In genomic region chr15:12680750-12681149, GRCm38 (mm10) we compare ENCODE assay signal across 9 mouse cellular contexts. TPM values are rescaled to one million over a fixed set of nuclear protein-coding genes. Genes with fewer than 3 reads are reported as not detected.
A peak's percentile ranks its signal among the peaks of the same experiment; 100 is the strongest.
DNase-seq lines count a peak whose midpoint lies in the region; ATAC-seq lines count a peak whose summit lies in the region.
"Had no signal": no experiment of that assay in that cellular context is flagged by ENCODE, and none has a peak within 500 bp of the region (broad histone marks: within the 10 kb centered on the region; RNA-seq: fewer than 3 reads in every experiment).

No protein-coding gene starts in this region.

- peaks cover 7% of the 10 kb centered on the region; the same call in 1 of the 2 replicates for H3K4me1 ChIP-seq in hindbrain, embryonic 10.5 days (replicated peaks)
- H3K4me1 ChIP-seq in hindbrain, embryonic 16.5 days (ENCODE audit: control insufficient read depth, insufficient read depth, low read depth, low read length), result no peaks in the 10 kb centered on the region
- H3K4me1 ChIP-seq: liver, embryonic 15.5 days had no signal

- no peaks in the 10 kb centered on the region for H3K36me3 ChIP-seq in hindbrain, embryonic 10.5 days
- no peaks in the 10 kb centered on the region for H3K36me3 ChIP-seq in hindbrain, embryonic 16.5 days (ENCODE audit: control insufficient read depth, insufficient read depth, low read length)
- H3K36me3 ChIP-seq: liver, embryonic 15.5 days had no signal

- no peak overlapping the region for H3K4me2 ChIP-seq in hindbrain, embryonic 16.5 days (ENCODE audit: low read length)
- H3K4me2 ChIP-seq: liver, embryonic 15.5 days had no signal

- peaks cover 5% of the 10 kb centered on the region; the same call in 1 of the 2 replicates for H3K9me3 ChIP-seq in hindbrain, embryonic 10.5 days
- H3K9me3 ChIP-seq in hindbrain, embryonic 16.5 days (ENCODE audit: control insufficient read depth, low read length), result no peaks in the 10 kb centered on the region
- H3K9me3 ChIP-seq: liver, embryonic 15.5 days had no signal

- WGBS in hindbrain, embryonic 10.5 days, result 68% methylated on average over 7 of the region's 7 CpGs
- WGBS in hindbrain, embryonic 16.5 days, result 60% methylated on average over 7 of the region's 7 CpGs

- H3K27ac ChIP-seq in hindbrain, embryonic 10.5 days, result peak overlapping the region; percentile 53; the same call in 1 of the 2 replicates
- H3K27ac ChIP-seq in hindbrain, embryonic 16.5 days (ENCODE audit: low read depth, low read length), result no peak overlapping the region
- H3K27ac ChIP-seq: liver, embryonic 15.5 days had no signal

- H3K27me3 ChIP-seq in hindbrain, embryonic 10.5 days (ENCODE audit: insufficient read depth, poor library complexity, severe bottlenecking), result no peaks in the 10 kb centered on the region
- H3K27me3 ChIP-seq in hindbrain, embryonic 16.5 days (replicated peaks; ENCODE audit: control insufficient read depth, insufficient read depth, low read length), result no peaks in the 10 kb centered on the region
- H3K27me3 ChIP-seq: liver, embryonic 15.5 days had no signal

- no peak overlapping the region for H3K9ac ChIP-seq in hindbrain, embryonic 16.5 days (ENCODE audit: low read depth, low read length)
- H3K9ac ChIP-seq: liver, embryonic 15.5 days had no signal

- no peak for DNase-seq in hindbrain, embryonic 10.5 days (ENCODE audit: low spot score)
- DNase-seq in layer of hippocampus, adult 18-20 months (ENCODE audit: low spot score in 2 of 2), result peak; percentile 37 to 60
- DNase-seq in right cerebral cortex, adult 2 months (ENCODE audit: low spot score in 2 of 2), result peak; percentile 30 to 36
- no peak for DNase-seq in ovary, postnatal 36 days (ENCODE audit: low spot score)
- no peak for DNase-seq in retina, embryonic 14.5 days (ENCODE audit: low spot score)

- no peak overlapping the region for H3K4me3 ChIP-seq in hindbrain, embryonic 10.5 days
- no peak overlapping the region for H3K4me3 ChIP-seq in hindbrain, embryonic 16.5 days (ENCODE audit: low read length)
- H3K4me3 ChIP-seq: liver, embryonic 15.5 days had no signal

- ATAC-seq in hindbrain, embryonic 16.5 days, result no peak
- peak; percentile 88 for ATAC-seq in frontal cortex, adult (ENCODE audit: low TSS enrichment)
- no peak for ATAC-seq in erythroblast, adult 5-6 weeks (replicated peaks; ENCODE audit: low FRiP score, poor library complexity, severe bottlenecking)

RNA-seq across cellular contexts. Expression of gene Pdzd2, which starts 59.0 kb away (rescaled TPM):
- polyA plus RNA-seq in hindbrain, embryonic 10.5 days (2016; fragmentation: Nextera tagmentation; extraction: Ambion mirVana), result 4.0 and 4.9 TPM in 2 replicates
- polyA plus RNA-seq in hindbrain, embryonic 16.5 days (2015; fragmentation: Nextera tagmentation; extraction: Ambion mirVana), result 13.6 and 19.5 TPM in 2 replicates
- 10 to 100 TPM; 47.4 to 55.9 TPM for total RNA-seq in layer of hippocampus, adult 18-20 months (2021)
- total RNA-seq in erythroblast, adult 5-6 weeks (2015; ENCODE audit: low replicate concordance), result not detected in 2 replicates
- 0.14 and 0.17 TPM in 2 replicates for total RNA-seq in erythroblast, adult 5-6 weeks (2017; ENCODE audit: low replicate concordance)

Comparison
In these comparisons a context has a peak if more than half of its experiments do, and no peak if none do; other contexts are left out.
1. DNase-seq: peak in layer of hippocampus, adult 18-20 months (2 of 2) and right cerebral cortex, adult 2 months (2 of 2); none in hindbrain, embryonic 10.5 days (single experiment), ovary, postnatal 36 days (single experiment) and retina, embryonic 14.5 days (single experiment).
2. RNA of gene Pdzd2, which starts 59.0 kb away (total RNA-seq): 47.4 to 55.9 TPM in layer of hippocampus, adult 18-20 months; 0.14 to 0.17 TPM in erythroblast, adult 5-6 weeks; every median in the first group is over 10 times any median in the second.